ENCODE assay signal across 26 mouse cellular contexts in the genomic region with DNA sequence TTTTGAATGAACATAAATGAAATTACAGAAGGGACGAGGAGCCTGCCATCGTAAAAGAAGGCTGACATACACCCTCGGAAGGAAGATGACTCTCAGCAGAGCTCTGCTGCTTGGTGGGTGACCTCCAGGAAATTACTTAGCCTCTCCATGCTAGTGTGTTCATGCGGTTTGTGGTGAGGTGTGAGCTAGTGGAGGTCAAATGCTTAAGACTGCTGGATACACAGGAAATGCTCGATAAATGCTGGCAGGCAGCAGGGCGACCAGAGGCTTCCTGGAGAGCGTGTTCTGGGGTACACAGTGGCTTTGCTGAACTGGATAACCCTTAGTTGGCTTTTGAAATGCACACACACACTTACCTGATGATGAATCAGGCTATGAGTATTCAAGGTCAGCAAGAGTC. TPM values are rescaled to one million over a fixed set of nuclear protein-coding genes. Genes with fewer than 3 reads are reported as not detected.
"Had no signal": no experiment of that assay in that cellular context is flagged by ENCODE, and none has a peak within 500 bp of the region (broad histone marks: within the 10 kb centered on the region; RNA-seq: fewer than 3 reads in every experiment).

No protein-coding gene starts in this region.

- ATAC-seq: intestine, postnatal 0 days; midbrain, embryonic 13.5 days; midbrain, embryonic 16.5 days had no signal

- H3K27me3 ChIP-seq: kidney, embryonic 15.5 days; limb, embryonic 12.5 days; limb, embryonic 15.5 days; lung, embryonic 15.5 days; midbrain, embryonic 13.5 days; neural tube, embryonic 13.5 days; stomach, embryonic 15.5 days had no signal

- H3K27ac ChIP-seq: kidney, embryonic 15.5 days; limb, embryonic 12.5 days; limb, embryonic 15.5 days; liver, embryonic 14.5 days; lung, embryonic 15.5 days; midbrain, embryonic 10.5 days; midbrain, embryonic 13.5 days; neural tube, embryonic 13.5 days; stomach, embryonic 15.5 days had no signal

- H3K36me3 ChIP-seq: kidney, embryonic 15.5 days; lung, embryonic 15.5 days; stomach, embryonic 15.5 days had no signal

- H3K4me3 ChIP-seq: kidney, embryonic 15.5 days; limb, embryonic 12.5 days; limb, embryonic 15.5 days; lung, embryonic 15.5 days; midbrain, embryonic 10.5 days; midbrain, embryonic 13.5 days; myocyte; neural tube, embryonic 13.5 days; stomach, embryonic 15.5 days had no signal

- H3K9me3 ChIP-seq: kidney, embryonic 15.5 days; limb, embryonic 12.5 days; limb, embryonic 15.5 days; lung, embryonic 15.5 days; midbrain, embryonic 10.5 days; midbrain, embryonic 13.5 days; neural tube, embryonic 13.5 days; stomach, embryonic 15.5 days had no signal

- DNase-seq: kidney, adult 8-10 months; kidney, postnatal 10 days; kidney, postnatal 36 days; left cerebral cortex, postnatal 4 days; lung, adult 18-20 months; lung, postnatal 10 days; lung, postnatal 36 days; retina, postnatal 1 day; right cerebral cortex, postnatal 25 days; spleen, adult 18-20 months; thymus, adult 18-20 months; thymus, postnatal 36 days had no signal

- H3K9ac ChIP-seq: kidney, embryonic 15.5 days; limb, embryonic 12.5 days; limb, embryonic 15.5 days; liver, embryonic 14.5 days; lung, embryonic 15.5 days; midbrain, embryonic 13.5 days; neural tube, embryonic 13.5 days; stomach, embryonic 15.5 days had no signal

- H3K4me1 ChIP-seq: kidney, embryonic 15.5 days; lung, embryonic 15.5 days; midbrain, embryonic 10.5 days; midbrain, embryonic 13.5 days; neural tube, embryonic 13.5 days; stomach, embryonic 15.5 days had no signal

- H3K4me2 ChIP-seq: kidney, embryonic 15.5 days; limb, embryonic 12.5 days; limb, embryonic 15.5 days; lung, embryonic 15.5 days; midbrain, embryonic 13.5 days; neural tube, embryonic 13.5 days; stomach, embryonic 15.5 days had no signal

RNA-seq across cellular contexts. Expression of a gene that starts 13.5 kb away (rescaled TPM):
- total RNA-seq: monocyte, adult 5-6 weeks; neutrophil, adult 5-6 weeks had no signal
- polyA plus RNA-seq: myocyte had no signal
